Mouse (Mus musculus) heart, embryonic 12.5 days (tissue): ENCODE measurements around the gene Tspear. TPM values are rescaled to one million over a fixed set of nuclear protein-coding genes. Genes with fewer than 3 reads are reported as not detected.
A peak's percentile ranks its signal among the peaks of the same experiment; 100 is the strongest.

Experiments
- ATAC-seq: fragments of 200-750 bp; cut with Nextera tagmentation; 2 replicates; pipeline ENCODE4 v1.8.0; 2017; ENCODE audit warnings: moderate TSS enrichment, moderate library complexity; ENCODE audit not compliant: insufficient number of reproducible peaks, low FRiP score
- H3K27ac ChIP-seq: fragments of 300-500 bp; sonication (generic); 2 replicates; pipeline ENCODE4 v1.5.1; 2016; ENCODE audit warnings: mild to moderate bottlenecking, moderate library complexity; ENCODE audit not compliant: poor library complexity, severe bottlenecking
- H3K27me3 ChIP-seq: fragments of 300-500 bp; sonication (generic); replicated peaks from 2 replicates; pipeline ENCODE4 v1.6.1; 2016; ENCODE audit warnings: mild to moderate bottlenecking, moderate library complexity
- H3K36me3 ChIP-seq: fragments of 300-500 bp; sonication (generic); 2 replicates; pipeline ENCODE4 v1.6.1; 2016; ENCODE audit warnings: mild to moderate bottlenecking, moderate library complexity
- H3K4me1 ChIP-seq: fragments of 300-500 bp; sonication (generic); replicated peaks from 2 replicates; pipeline ENCODE4 v1.6.1; 2016; ENCODE audit warnings: mild to moderate bottlenecking
- H3K4me2 ChIP-seq: fragments of 300-500 bp; sonication (generic); 2 replicates; pipeline ENCODE4 v1.6.1; 2016; ENCODE audit warnings: mild to moderate bottlenecking, moderate library complexity
- H3K4me3 ChIP-seq: fragments of 300-500 bp; sonication (generic); 2 replicates; pipeline ENCODE4 v1.5.1; 2016; ENCODE audit warnings: mild to moderate bottlenecking
- H3K9ac ChIP-seq: fragments of 300-500 bp; sonication (generic); 2 replicates; pipeline ENCODE4 v1.6.1; 2016; ENCODE audit warnings: mild to moderate bottlenecking, moderate library complexity
- H3K9me3 ChIP-seq: fragments of 300-500 bp; sonication (generic); replicated peaks from 2 replicates; pipeline ENCODE4 v1.6.1; 2016; ENCODE audit warnings: mild to moderate bottlenecking, moderate library complexity
- WGBS: fragments of 180-500 bp; shearing (Covaris S2); methylation state at CpG from one replicate; pipeline ENCODE4 v1.1.7; 2016; 5-methylcytosine and 5-hydroxymethylcytosine counted together
- polyA plus RNA-seq: library from polyadenylated mRNA; unstranded; fragments of >200 nt; fragmentation: Nextera tagmentation; extraction: Ambion mirVana; gene quantifications from 2 replicates; pipeline ENCODE4 v1.2.1, GENCODE M21; 2016

Gene Tspear
- polyA plus RNA-seq, 1 experiment from 2014 or later, result not detected

DNA sequence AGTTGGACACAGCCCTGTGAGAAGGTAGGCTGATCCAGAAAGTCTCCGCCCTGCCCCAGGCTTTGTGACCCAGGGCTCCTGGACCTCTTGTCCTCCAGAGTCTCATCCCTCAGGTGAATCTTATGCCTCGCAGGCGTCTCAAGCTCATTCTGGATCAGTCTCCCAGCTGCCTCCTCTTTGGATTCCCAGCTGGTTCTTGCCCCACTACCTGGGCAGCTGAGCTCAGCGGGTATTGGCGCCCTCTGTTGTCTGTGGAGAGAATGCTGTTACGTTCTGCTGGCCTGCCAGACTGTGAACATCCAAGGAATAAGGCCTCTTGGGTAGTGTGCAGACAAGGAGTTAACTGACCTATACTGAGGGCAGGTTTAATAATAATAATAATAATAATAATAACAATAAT, 192.6 kb downstream of the Tspear start:
- Histone ChIP-seq H3K36me3 (no peaks in the 10 kb centered on the region), H3K27me3 (no peaks in the 10 kb centered on the region), H3K4me3 (no peak overlapping the region), H3K4me2 (no peak overlapping the region), H3K4me1 (no peaks in the 10 kb centered on the region), H3K27ac (no peak overlapping the region), H3K9ac (no peak overlapping the region), H3K9me3 (no peaks in the 10 kb centered on the region; the same call in 1 of the 2 replicates)
- no peak for ATAC-seq
- whole genome bisulfite sequencing, result 52% methylated on average over 6 of the region's 6 CpGs

- 60% methylated on average over 3 of the region's 3 CpGs for WGBS
- Histone ChIP-seq H3K36me3 (no peaks in the 10 kb centered on the region), H3K4me2 (no peak overlapping the region), H3K27me3 (no peaks in the 10 kb centered on the region), H3K9me3 (no peaks in the 10 kb centered on the region; the same call in 1 of the 2 replicates), H3K4me3 (no peak overlapping the region), H3K9ac (no peak overlapping the region), H3K4me1 (no peaks in the 10 kb centered on the region), H3K27ac (no peak overlapping the region)
- ATAC-seq, result no peak
Measured at GRCm38 (mm10) chr10:77880305-77880704, 193.9 kb downstream of the Tspear start.

GRCm38 (mm10) chr10:77882553-77882952, 196.2 kb downstream of the Tspear start:
- WGBS, result 88% methylated on average over 5 of the region's 5 CpGs
- no peaks in the 10 kb centered on the region; the same call in 1 of the 2 replicates for H3K9me3 ChIP-seq
- no peaks in the 10 kb centered on the region for H3K36me3 ChIP-seq
- H3K27me3 ChIP-seq, result peaks cover 12% of the 10 kb centered on the region
- no peaks in the 10 kb centered on the region for H3K4me1 ChIP-seq
- H3K4me2 ChIP-seq, result no peak overlapping the region
- ATAC-seq, result no peak
- no peak overlapping the region for H3K9ac ChIP-seq
- no peak overlapping the region for H3K4me3 ChIP-seq
- H3K27ac ChIP-seq, result no peak overlapping the region

DNA sequence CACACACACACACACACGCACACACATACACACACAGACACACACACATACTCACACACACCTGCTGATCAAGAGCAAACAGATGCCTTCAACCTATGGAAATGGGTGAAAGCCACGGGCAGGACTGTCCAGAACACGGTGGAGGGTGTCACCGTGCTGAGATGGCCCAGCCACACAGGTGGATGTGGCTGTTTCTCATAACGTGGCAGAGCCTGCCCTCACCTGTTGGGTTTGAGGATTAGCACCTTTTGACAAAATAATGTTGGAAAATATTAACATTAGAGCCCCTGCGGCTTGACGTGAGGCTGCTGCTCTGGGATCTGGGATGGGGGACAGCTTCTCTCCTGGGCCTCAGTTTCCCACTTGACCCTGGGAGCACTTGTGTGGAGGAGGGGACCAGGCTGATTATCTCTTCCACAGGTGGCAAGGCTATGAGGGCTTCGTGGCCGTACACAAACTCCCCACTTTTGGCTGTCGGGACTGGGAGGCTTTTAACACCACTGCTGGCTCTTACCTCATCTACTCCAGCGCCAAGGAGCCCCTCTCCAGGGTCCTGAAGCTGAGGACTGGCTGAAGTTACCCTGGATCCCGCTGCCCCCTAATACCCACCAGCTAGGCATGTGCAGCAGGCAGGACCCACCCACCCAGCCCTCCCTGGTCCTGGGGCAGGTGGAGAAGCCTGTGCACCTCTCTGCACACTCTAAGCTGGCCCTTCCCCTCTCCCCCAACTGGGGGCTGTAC, 199.8 kb downstream of the Tspear start:
- Histone ChIP-seq H3K4me2 (no peak overlapping the region), H3K27ac (no peak overlapping the region), H3K27me3 (peaks cover 12% of the 10 kb centered on the region), H3K9ac (no peak overlapping the region), H3K4me3 (no peak overlapping the region), H3K36me3 (no peaks in the 10 kb centered on the region), H3K4me1 (no peaks in the 10 kb centered on the region), H3K9me3 (peaks cover 5% of the 10 kb centered on the region; the same call in 1 of the 2 replicates)
- no peak for ATAC-seq
- whole genome bisulfite sequencing, result 46% methylated on average over 12 of the region's 12 CpGs

DNA sequence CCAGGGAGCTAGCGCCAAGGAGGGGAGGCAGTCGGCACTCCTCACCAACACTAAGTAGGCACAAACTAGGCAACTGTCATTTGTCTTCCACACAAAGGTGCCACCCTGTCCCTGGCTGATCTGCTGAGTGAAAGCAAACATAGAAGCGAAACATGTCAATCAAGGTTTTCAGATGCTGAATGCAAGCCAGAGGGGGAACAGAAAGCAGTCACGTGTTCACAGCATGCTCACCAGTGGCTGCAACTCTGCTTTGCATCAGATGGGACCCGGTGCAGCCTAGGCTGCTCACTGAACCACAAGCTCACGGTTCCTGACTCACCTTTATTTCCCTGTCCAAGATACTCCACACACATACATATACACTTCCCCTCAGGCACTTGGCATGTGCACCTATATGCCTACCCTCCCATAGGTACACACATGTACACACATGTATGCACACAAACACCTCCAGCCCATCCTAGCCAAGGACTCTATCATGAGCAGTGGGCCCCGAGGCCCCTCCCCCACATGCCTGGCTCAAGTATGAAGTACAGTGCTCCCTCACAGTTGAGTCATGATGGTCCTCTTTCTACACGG, 204.7 kb downstream of the Tspear start:
- WGBS, result 79% methylated on average over 8 of the region's 8 CpGs
- Histone ChIP-seq H3K4me3 (no peak overlapping the region), H3K4me1 (peaks cover 10% of the 10 kb centered on the region), H3K9ac (no peak overlapping the region), H3K27me3 (peaks cover 7% of the 10 kb centered on the region), H3K36me3 (no peaks in the 10 kb centered on the region), H3K9me3 (peaks cover 5% of the 10 kb centered on the region; the same call in 1 of the 2 replicates), H3K27ac (no peak overlapping the region), H3K4me2 (no peak overlapping the region)
- ATAC-seq, result no peak

DNA sequence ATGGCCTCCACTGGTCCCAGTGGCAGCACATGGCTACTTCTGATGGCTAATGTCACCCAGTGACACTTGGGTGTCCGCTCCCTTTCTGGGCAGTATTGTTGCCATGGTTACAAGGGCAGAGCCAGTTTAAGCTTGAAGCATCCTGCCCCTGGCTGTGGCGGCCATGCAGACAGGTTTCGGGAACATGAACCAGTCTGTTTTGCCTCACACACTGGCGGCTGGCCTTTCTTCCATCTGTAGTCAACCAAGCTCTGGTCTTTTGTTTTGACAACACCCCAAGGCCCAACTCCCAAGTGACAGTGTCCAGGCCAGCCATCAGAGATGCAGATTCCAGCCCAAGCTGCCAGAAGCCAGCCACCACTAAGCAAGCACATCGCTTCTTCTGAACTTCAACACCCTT, 209.2 kb downstream of the Tspear start:
- Histone ChIP-seq H3K4me1 (peaks cover 12% of the 10 kb centered on the region), H3K27ac (no peak overlapping the region), H3K27me3 (peaks cover 10% of the 10 kb centered on the region), H3K9me3 (no peaks in the 10 kb centered on the region), H3K36me3 (no peaks in the 10 kb centered on the region), H3K9ac (no peak overlapping the region), H3K4me3 (no peak overlapping the region), H3K4me2 (no peak overlapping the region)
- 0 out of 2 replicates have a peak, but pooled peaks have one; percentile 12 for ATAC-seq
- WGBS, result 34% methylated on average over 5 of the region's 5 CpGs

DNA sequence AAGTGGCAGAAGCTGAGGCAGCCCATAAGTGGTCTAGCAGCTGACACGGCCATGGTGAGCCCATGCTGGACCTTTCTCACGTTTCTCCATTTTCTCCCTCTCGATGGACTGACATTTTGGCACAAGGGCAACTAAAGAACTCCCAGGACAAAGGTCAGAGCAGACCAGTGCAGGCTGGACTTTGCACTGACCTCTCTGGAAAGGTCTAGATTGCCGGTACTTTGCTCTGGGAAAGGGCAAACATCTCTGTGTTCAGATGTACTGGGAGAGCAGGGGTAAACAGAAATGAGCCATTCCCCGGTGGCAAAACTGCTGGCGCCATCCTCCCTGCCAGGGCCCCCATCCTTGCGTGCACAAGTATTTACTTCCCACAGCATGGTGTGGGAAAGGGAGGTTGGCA, 213.8 kb downstream of the Tspear start:
- peaks cover 23% of the 10 kb centered on the region for H3K27me3 ChIP-seq
- no peak overlapping the region for H3K4me3 ChIP-seq
- no peak overlapping the region for H3K27ac ChIP-seq
- ATAC-seq, result no peak
- no peak overlapping the region for H3K9ac ChIP-seq
- H3K36me3 ChIP-seq, result no peaks in the 10 kb centered on the region
- H3K4me1 ChIP-seq, result peaks cover 26% of the 10 kb centered on the region
- WGBS, result 73% methylated on average over 7 of the region's 7 CpGs
- H3K9me3 ChIP-seq, result peaks cover under 1% of the 10 kb centered on the region; the same call in 1 of the 2 replicates
- no peak overlapping the region for H3K4me2 ChIP-seq

DNA sequence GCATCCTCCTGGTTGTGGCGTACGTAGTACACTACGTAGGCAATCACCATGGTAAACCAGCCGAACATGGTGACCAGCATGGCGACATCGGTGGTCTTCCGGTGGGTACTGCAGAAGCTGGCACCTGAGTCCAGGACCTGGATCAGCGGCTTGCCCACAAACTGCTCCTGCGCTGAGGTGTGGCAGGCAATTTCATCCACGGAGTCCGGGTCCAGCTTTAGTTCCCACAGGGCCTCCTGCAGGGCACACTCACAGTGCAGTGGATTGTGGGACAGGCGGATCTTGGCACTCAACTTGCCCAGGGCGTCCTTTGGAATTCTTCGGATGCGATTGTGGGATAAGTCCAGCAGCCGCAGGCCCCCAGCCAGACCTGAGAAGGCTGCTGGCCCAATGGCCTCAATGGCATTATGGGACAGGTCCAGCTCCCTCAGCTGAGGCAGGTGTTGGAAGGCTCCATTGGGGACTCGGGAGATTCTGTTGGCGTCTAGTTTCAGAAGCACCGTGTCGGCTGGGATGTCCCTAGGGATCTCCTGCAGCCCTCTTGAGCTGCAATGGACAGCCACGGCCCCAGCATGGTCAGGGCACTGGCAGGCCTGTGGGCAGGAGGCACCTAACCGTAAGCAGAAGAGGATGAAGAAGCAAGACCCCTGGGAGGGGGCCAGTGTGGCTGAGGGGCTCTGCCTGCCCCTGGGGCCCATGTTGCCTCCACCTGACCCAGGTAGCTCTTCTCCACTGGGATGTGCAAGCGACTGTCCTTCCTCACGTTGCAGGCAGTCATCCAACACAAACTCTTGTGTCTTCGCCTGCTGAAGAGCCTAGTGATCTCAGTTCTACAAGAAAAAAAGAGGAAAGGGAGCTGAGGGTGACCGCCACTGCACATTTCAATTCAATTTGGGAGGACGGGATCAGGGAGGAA, 214.8 kb downstream of the Tspear start:
- WGBS, result 84% methylated on average over 27 of the region's 27 CpGs
- ATAC-seq, result no peak
- peak overlapping the region; percentile 64; the same call in 1 of the 2 replicates for H3K4me3 ChIP-seq
- H3K27ac ChIP-seq, result no peak overlapping the region
- H3K4me2 ChIP-seq, result peak overlapping the region; percentile 69
- H3K9me3 ChIP-seq, result peaks cover 4% of the 10 kb centered on the region; the same call in 1 of the 2 replicates
- peaks cover 15% of the 10 kb centered on the region for H3K4me1 ChIP-seq
- peaks cover 23% of the 10 kb centered on the region for H3K27me3 ChIP-seq
- H3K9ac ChIP-seq, result no peak overlapping the region
- no peaks in the 10 kb centered on the region for H3K36me3 ChIP-seq

GRCm38 (mm10) chr10:77901871-77902210, 215.5 kb downstream of the Tspear start:
- ATAC-seq, result peak; percentile 7; the same call in 1 of the 2 replicates
- Histone ChIP-seq H3K9ac (peak overlapping the region; percentile 58), H3K4me3 (peak overlapping the region; percentile 64), H3K4me2 (peak overlapping the region; percentile 69), H3K27me3 (peaks cover 23% of the 10 kb centered on the region), H3K9me3 (peaks cover 4% of the 10 kb centered on the region; the same call in 1 of the 2 replicates), H3K27ac (no peak overlapping the region), H3K4me1 (peaks cover 13% of the 10 kb centered on the region), H3K36me3 (no peaks in the 10 kb centered on the region)
- 3% methylated on average over 14 of the region's 14 CpGs for WGBS

DNA sequence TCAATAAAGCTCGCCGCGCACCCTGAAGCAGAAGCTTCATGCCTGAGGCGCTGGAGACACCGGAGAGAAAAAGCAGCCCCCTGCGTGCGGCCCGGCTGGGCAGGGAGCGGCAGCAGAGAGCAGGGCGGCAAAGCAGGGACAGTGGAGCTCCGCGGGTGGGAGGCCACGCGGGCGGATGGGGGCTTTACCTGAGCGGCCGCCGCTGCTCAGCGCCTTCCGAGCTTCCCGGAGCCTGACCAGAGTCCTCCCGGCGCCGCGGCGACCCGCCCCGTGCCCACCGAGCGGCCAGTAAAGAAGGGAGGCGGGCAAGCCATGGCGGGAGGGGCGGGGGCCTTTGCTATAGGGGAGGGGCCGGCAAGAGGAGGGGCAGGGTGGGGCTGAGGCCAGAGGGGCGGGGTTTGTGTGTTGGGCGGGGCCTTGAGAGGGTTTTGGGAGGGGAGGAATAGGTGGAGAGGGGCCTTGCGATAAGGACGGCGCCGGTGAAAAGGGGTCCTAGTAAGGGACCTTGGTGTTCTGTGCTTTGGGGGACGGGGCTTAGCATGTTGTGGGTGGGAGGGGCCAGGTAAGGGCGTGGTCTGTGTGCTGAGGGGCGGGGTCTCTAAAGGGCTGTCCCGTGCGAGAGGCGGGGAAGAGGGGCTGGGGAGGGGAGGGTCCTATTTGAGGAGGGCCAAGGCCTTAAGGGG, 216.0 kb downstream of the Tspear start, which contains the start of gene Lrrc3:
Gene Lrrc3, minus strand, starts transcription at position 326 of the 683 bp plus-strand sequence.
- Histone ChIP-seq H3K36me3 (no peaks in the 10 kb centered on the region), H3K9ac (peak within 1 kb of the TSS; percentile 58), H3K4me1 (peaks cover 13% of the 10 kb centered on the region), H3K27ac (no peak within 1 kb of the TSS), H3K4me3 (peak within 1 kb of the TSS; percentile 64), H3K27me3 (peaks cover 23% of the 10 kb centered on the region), H3K4me2 (peak within 1 kb of the TSS; percentile 69), H3K9me3 (peaks cover 4% of the 10 kb centered on the region; the same call in 1 of the 2 replicates)
- 2% methylated on average over 44 of the region's 46 CpGs for WGBS
- ATAC-seq, result peak; percentile 84
